Mouse (Mus musculus): Measurements from ENCODE around the gene Zfp952.

GRCm38 (mm10) chr17:33032900-33033891 is 40.3 kb downstream of the Zfp952 start, which contains the start of gene Zfp763:
- TF ChIP-seq GATA1 (IDR thresholded peaks at IDR 0.05; ENCODE audit: low read length) (peak; percentile 55; the same call in 1 of the 2 replicates), TAL1 (IDR thresholded peaks at IDR 0.05; ENCODE audit: low read length) (no peak)
